In genomic region chr3:60476751-60477255, GRCm38 (mm10) we compare ENCODE assay signal across 28 mouse cellular contexts. TPM values are rescaled to one million over a fixed set of nuclear protein-coding genes. Genes with fewer than 3 reads are reported as not detected.
DNase-seq lines count a peak whose midpoint lies in the region; TF ChIP-seq lines count a peak whose summit lies in the region.
"Had no signal": no experiment of that assay in that cellular context is flagged by ENCODE, and none has a peak within 500 bp of the region (broad histone marks: within the 10 kb centered on the region; RNA-seq: fewer than 3 reads in every experiment).

No protein-coding gene starts in this region.

- H3K27ac ChIP-seq in CH12.LX (ENCODE audit: insufficient read depth, low read depth) = peak overlapping the region; percentile 60; the same call in 1 of the 2 replicates
- peak overlapping the region; percentile 66 for H3K27ac ChIP-seq in bone marrow macrophage, adult 2 months (ENCODE audit: insufficient read depth, low read depth, low read length)
- H3K27ac ChIP-seq: embryonic facial prominence, embryonic 13.5 days; gastrocnemius, adult 2 months; heart, adult 2 months; heart, embryonic 13.5 days; hindbrain, embryonic 15.5 days; intestine, embryonic 15.5 days; kidney, postnatal 0 days; lung, embryonic 15.5 days; midbrain, embryonic 13.5 days; neural tube, embryonic 15.5 days had no signal

- H3K36me3 ChIP-seq in CH12.LX (replicated peaks in 1 of 2; ENCODE audit: control insufficient read depth in 1 of 2, insufficient read depth in 1 of 2, low read length in 1 of 2) = no peaks in the 10 kb centered on the region
- no peaks in the 10 kb centered on the region for H3K36me3 ChIP-seq in splenic B cell, adult 2 months (ENCODE audit: control insufficient read depth, insufficient read depth, low read length, poor library complexity, severe bottlenecking)
- H3K36me3 ChIP-seq: embryonic facial prominence, embryonic 13.5 days; heart, embryonic 13.5 days; hindbrain, embryonic 15.5 days; intestine, embryonic 15.5 days; lung, embryonic 15.5 days; midbrain, embryonic 13.5 days; neural tube, embryonic 15.5 days had no signal

- no peak for TF ChIP-seq POLR2A in CH12.LX (IDR thresholded peaks at IDR 0.05; ENCODE audit: low read depth, low read length)
- no peak for TF ChIP-seq POLR2A in bone marrow macrophage, adult 2 months (IDR thresholded peaks at IDR 0.05; ENCODE audit: borderline replicate concordance, low read depth, low read length)

- no peaks in the 10 kb centered on the region for H3K27me3 ChIP-seq in CH12.LX (replicated peaks)
- H3K27me3 ChIP-seq in splenic B cell, adult 2 months (ENCODE audit: control insufficient read depth, insufficient read depth, low read length, poor library complexity, severe bottlenecking) = no peaks in the 10 kb centered on the region
- H3K27me3 ChIP-seq: embryonic facial prominence, embryonic 13.5 days; heart, embryonic 13.5 days; hindbrain, embryonic 15.5 days; intestine, embryonic 15.5 days; lung, embryonic 15.5 days; midbrain, embryonic 13.5 days; neural tube, embryonic 15.5 days had no signal

- no peak for TF ChIP-seq EP300 in CH12.LX (IDR thresholded peaks at IDR 0.05; ENCODE audit: low read length)

- dilution Hi-C loops in CH12.LX (cut with MboI; ENCODE audit: extremely low pct_ligation_motif_present, extremely low pct_unique_long_range_greater_than_20kb, low sequenced_read_pairs) = no loop called here

- in situ Hi-C loops in CH12.LX (cut with MboI; ENCODE audit: low pct_ligation_motif_present, low pct_unique_long_range_greater_than_20kb, low sequenced_read_pairs) = no loop called here

- H3K4me1 ChIP-seq in CH12.LX (ENCODE audit: control insufficient read depth in 1 of 2, insufficient read depth in 2 of 2) = peaks cover 0 to 39% of the 10 kb centered on the region in 2 experiments; a peak in 3 of 4 replicates
- H3K4me1 ChIP-seq in bone marrow macrophage, adult 2 months (ENCODE audit: control insufficient read depth, insufficient read depth, low read length) = peaks cover 10% of the 10 kb centered on the region
- H3K4me1 ChIP-seq: embryonic facial prominence, embryonic 13.5 days; heart, embryonic 13.5 days; hindbrain, embryonic 15.5 days; intestine, embryonic 15.5 days; lung, embryonic 15.5 days; midbrain, embryonic 13.5 days; neural tube, embryonic 15.5 days had no signal

- TF ChIP-seq CTCF in CH12.LX (conservative IDR thresholded peaks at IDR 0.05 in 1 of 2, IDR thresholded peaks at IDR 0.05 in 1 of 2; ENCODE audit: low read depth in 2 of 2, low read length in 2 of 2) = no peak
- TF ChIP-seq CTCF in bone marrow macrophage, adult 2 months (IDR thresholded peaks at IDR 0.05; ENCODE audit: low read depth, low read length) = no peak

- peak overlapping the region; percentile 87 for H3K4me2 ChIP-seq in CH12.LX (ENCODE audit: insufficient read depth, low read depth, poor library complexity, severe bottlenecking)
- H3K4me2 ChIP-seq: embryonic facial prominence, embryonic 13.5 days; heart, embryonic 13.5 days; hindbrain, embryonic 15.5 days; intestine, embryonic 15.5 days; lung, embryonic 15.5 days; midbrain, embryonic 13.5 days; neural tube, embryonic 15.5 days had no signal

- H3K79me2 ChIP-seq in CH12.LX (replicated peaks; ENCODE audit: control insufficient read depth, extremely low read depth, insufficient read depth, poor library complexity, severe bottlenecking) = peaks cover 53% of the 10 kb centered on the region

- no peaks in the 10 kb centered on the region for H3K9me3 ChIP-seq in CH12.LX (replicated peaks; ENCODE audit: low read length)
- H3K9me3 ChIP-seq: embryonic facial prominence, embryonic 13.5 days; heart, embryonic 13.5 days; hindbrain, embryonic 15.5 days; intestine, embryonic 15.5 days; lung, embryonic 15.5 days; midbrain, embryonic 13.5 days; neural tube, embryonic 15.5 days had no signal

- TF ChIP-seq RAD21 in CH12.LX (IDR thresholded peaks at IDR 0.05; ENCODE audit: low read depth, low read length) = no peak

- peak overlapping the region; percentile 73 for H3K9ac ChIP-seq in CH12.LX (ENCODE audit: insufficient read depth, low read depth)
- H3K9ac ChIP-seq: embryonic facial prominence, embryonic 13.5 days; heart, embryonic 13.5 days; hindbrain, embryonic 15.5 days; intestine, embryonic 15.5 days; lung, embryonic 15.5 days; midbrain, embryonic 13.5 days; neural tube, embryonic 15.5 days had no signal

- DNase-seq in thymus, postnatal 0 days (ENCODE audit: low spot score) = peak; percentile 36
- DNase-seq in thymus, adult 18-20 months = no peak
- DNase-seq in CH12.LX (ENCODE audit: extremely low read depth) = peak; percentile 49
- peak; percentile 35 for DNase-seq in splenic B cell, adult 2 months (ENCODE audit: low read depth, low spot score)
- DNase-seq in ovary, postnatal 36 days (ENCODE audit: low spot score) = no peak
- no peak for DNase-seq in urinary bladder, postnatal 10 days (ENCODE audit: low spot score)
- DNase-seq in spleen, postnatal 4 days (ENCODE audit: low spot score in 2 of 2) = no peak
- DNase-seq: adrenal gland, postnatal 14 days; cerebellum, adult 18-20 months; cerebellum, postnatal 10 days; gastrocnemius, adult 2 months; gastrocnemius, postnatal 36 days; heart, adult 2 months; heart, postnatal 10 days; kidney, adult 8-10 months; kidney, postnatal 4 days; left cerebral cortex, postnatal 4 days; right cerebral cortex, adult 18-20 months; spleen, adult 18-20 months had no signal

- H3K4me3 ChIP-seq in CH12.LX (replicated peaks in 1 of 3; ENCODE audit: low read depth in 2 of 3, low read length in 2 of 3, poor library complexity in 1 of 3) = peak overlapping the region in 1 of 3 experiments; percentile 11
- H3K4me3 ChIP-seq in bone marrow macrophage, adult 2 months (ENCODE audit: insufficient read depth, low read length) = peak overlapping the region; percentile 55
- H3K4me3 ChIP-seq: embryonic facial prominence, embryonic 13.5 days; gastrocnemius, adult 2 months; heart, adult 2 months; heart, embryonic 13.5 days; hindbrain, embryonic 15.5 days; intestine, embryonic 15.5 days; lung, embryonic 15.5 days; midbrain, embryonic 13.5 days; neural tube, embryonic 15.5 days had no signal

TF ChIP-seq in CH12.LX, 34 proteins besides CTCF, POLR2A, EP300 and RAD21:
- TF ChIP-seq CHD1 (IDR thresholded peaks at IDR 0.05; ENCODE audit: low read depth, low read length) = peak; percentile 52; the same call in 1 of the 2 replicates
- no peak for TF ChIP-seq USF1 (IDR thresholded peaks at IDR 0.05; ENCODE audit: low read depth, low read length)

RNA-seq across cellular contexts. Expression of gene Mbnl1, which starts 4.2 kb away (rescaled TPM):
- 224 and 235 TPM in 2 replicates for polyA plus RNA-seq in thymus, postnatal 0 days (2015; fragmentation: Nextera tagmentation; extraction: Ambion mirVana)
- total RNA-seq in CH12.LX (2012; rRNA removed) = 249 and 276 TPM in 2 replicates
- total RNA-seq in CH12.LX (2014; rRNA removed) = 332 and 386 TPM in 2 replicates
- 151 and 174 TPM in 2 replicates for polyA plus RNA-seq in CH12.LX (2012; ENCODE audit: insufficient read length, low read depth)
- 668 and 730 TPM in 2 replicates for polyA plus RNA-seq in bone marrow macrophage, adult 2 months (2012; ENCODE audit: insufficient read depth, insufficient read length, missing spikeins)

Comparison
In these comparisons a context has a peak if more than half of its experiments do, and no peak if none do; other contexts are left out.
1. DNase-seq: peak in thymus, postnatal 0 days (single experiment), CH12.LX (single experiment) and splenic B cell, adult 2 months (single experiment); none in thymus, adult 18-20 months (0 of 2), ovary, postnatal 36 days (single experiment), urinary bladder, postnatal 10 days (single experiment) and spleen, postnatal 4 days (0 of 2).